Mouse (Mus musculus): Measurements from ENCODE around the gene Stk24. TPM values are rescaled to one million over a fixed set of nuclear protein-coding genes. Genes with fewer than 3 reads are reported as not detected.

Stk24 gene
- polyA plus RNA-seq, 1 experiment from 2014 or later, result 45.3 TPM

GRCm38 (mm10) chr14:121270490-121270889 is 109.3 kb downstream of the Stk24 start:
- H3K9ac ChIP-seq (ENCODE audit: low read length), result no peak overlapping the region
- 87% methylated on average over 6 of the region's 6 CpGs for WGBS

GRCm38 (mm10) chr14:121267801-121268200 is 112.0 kb downstream of the Stk24 start:
- H3K4me1 ChIP-seq (ENCODE audit: control insufficient read depth, insufficient read depth, low read length), result no peaks in the 10 kb centered on the region
- H3K9me3 ChIP-seq (ENCODE audit: control insufficient read depth, low read length), result no peaks in the 10 kb centered on the region
- H3K36me3 ChIP-seq (ENCODE audit: control insufficient read depth, insufficient read depth, low read length), result peaks cover 9% of the 10 kb centered on the region; the same call in 1 of the 2 replicates
- H3K9ac ChIP-seq (ENCODE audit: low read length), result no peak overlapping the region
- no peak overlapping the region for H3K27ac ChIP-seq (replicated peaks; ENCODE audit: low read depth, low read length)
- ATAC-seq (ENCODE audit: insufficient number of reproducible peaks, low FRiP score, low TSS enrichment, low read depth) (no peak), DNase-seq (ENCODE audit: low spot score) (no peak)
- H3K27me3 ChIP-seq (ENCODE audit: control insufficient read depth, insufficient read depth, low read length), result no peaks in the 10 kb centered on the region
- H3K4me2 ChIP-seq (ENCODE audit: low read depth, severe bottlenecking), result no peak overlapping the region
- 87% methylated on average over 8 of the region's 8 CpGs for WGBS
- no peak overlapping the region for H3K4me3 ChIP-seq (ENCODE audit: low read depth, low read length)

More at GRCm38 (mm10) chr14:121270490-121270889, 109.3 kb downstream of the Stk24 start:
- Histone ChIP-seq H3K4me1 (ENCODE audit: control insufficient read depth, insufficient read depth, low read length) (no peaks in the 10 kb centered on the region), H3K36me3 (ENCODE audit: control insufficient read depth, insufficient read depth, low read length) (peaks cover 16% of the 10 kb centered on the region), H3K4me3 (ENCODE audit: low read depth, low read length) (no peak overlapping the region), H3K4me2 (ENCODE audit: low read depth, severe bottlenecking) (no peak overlapping the region), H3K27me3 (ENCODE audit: control insufficient read depth, insufficient read depth, low read length) (no peaks in the 10 kb centered on the region), H3K9me3 (ENCODE audit: control insufficient read depth, low read length) (no peaks in the 10 kb centered on the region), H3K27ac (replicated peaks; ENCODE audit: low read depth, low read length) (no peak overlapping the region)
- ATAC-seq (ENCODE audit: insufficient number of reproducible peaks, low FRiP score, low TSS enrichment, low read depth) (no peak), DNase-seq (ENCODE audit: low spot score) (no peak)

GRCm38 (mm10) chr14:121264453-121264852 is 115.4 kb downstream of the Stk24 start:
- peaks cover 4% of the 10 kb centered on the region; the same call in 1 of the 2 replicates for H3K36me3 ChIP-seq (ENCODE audit: control insufficient read depth, insufficient read depth, low read length)
- no peak overlapping the region for H3K9ac ChIP-seq (ENCODE audit: low read length)
- 91% methylated on average over 6 of the region's 6 CpGs for WGBS
- no peaks in the 10 kb centered on the region for H3K27me3 ChIP-seq (ENCODE audit: control insufficient read depth, insufficient read depth, low read length)
- H3K9me3 ChIP-seq (ENCODE audit: control insufficient read depth, low read length), result no peaks in the 10 kb centered on the region
- H3K4me3 ChIP-seq (ENCODE audit: low read depth, low read length), result no peak overlapping the region
- no peak overlapping the region for H3K4me2 ChIP-seq (ENCODE audit: low read depth, severe bottlenecking)
- no peak overlapping the region for H3K27ac ChIP-seq (replicated peaks; ENCODE audit: low read depth, low read length)
- no peak for ATAC-seq (ENCODE audit: insufficient number of reproducible peaks, low FRiP score, low TSS enrichment, low read depth)
- no peaks in the 10 kb centered on the region for H3K4me1 ChIP-seq (ENCODE audit: control insufficient read depth, insufficient read depth, low read length)
- no peak for DNase-seq (ENCODE audit: low spot score)

- ATAC-seq (ENCODE audit: insufficient number of reproducible peaks, low FRiP score, low TSS enrichment, low read depth), result no peak
- Histone ChIP-seq H3K27me3 (ENCODE audit: control insufficient read depth, insufficient read depth, low read length) (no peaks in the 10 kb centered on the region), H3K4me2 (ENCODE audit: low read depth, severe bottlenecking) (no peak overlapping the region), H3K4me3 (ENCODE audit: low read depth, low read length) (no peak overlapping the region), H3K9me3 (ENCODE audit: control insufficient read depth, low read length) (no peaks in the 10 kb centered on the region), H3K36me3 (ENCODE audit: control insufficient read depth, insufficient read depth, low read length) (peaks cover 4% of the 10 kb centered on the region; the same call in 1 of the 2 replicates), H3K4me1 (ENCODE audit: control insufficient read depth, insufficient read depth, low read length) (no peaks in the 10 kb centered on the region), H3K27ac (replicated peaks; ENCODE audit: low read depth, low read length) (no peak overlapping the region), H3K9ac (ENCODE audit: low read length) (no peak overlapping the region)
- 85% methylated on average over 2 of the region's 2 CpGs for WGBS
- DNase-seq (ENCODE audit: low spot score), result no peak
Measured at GRCm38 (mm10) chr14:121263912-121264311, 115.9 kb downstream of the Stk24 start.

GRCm38 (mm10) chr14:121262606-121263005 is 117.2 kb downstream of the Stk24 start:
- DNase-seq (ENCODE audit: low spot score) (no peak), ATAC-seq (ENCODE audit: insufficient number of reproducible peaks, low FRiP score, low TSS enrichment, low read depth) (no peak)
- Histone ChIP-seq H3K9ac (ENCODE audit: low read length) (no peak overlapping the region), H3K27me3 (ENCODE audit: control insufficient read depth, insufficient read depth, low read length) (no peaks in the 10 kb centered on the region), H3K4me2 (ENCODE audit: low read depth, severe bottlenecking) (no peak overlapping the region), H3K9me3 (ENCODE audit: control insufficient read depth, low read length) (no peaks in the 10 kb centered on the region), H3K4me1 (ENCODE audit: control insufficient read depth, insufficient read depth, low read length) (no peaks in the 10 kb centered on the region), H3K27ac (replicated peaks; ENCODE audit: low read depth, low read length) (no peak overlapping the region), H3K36me3 (ENCODE audit: control insufficient read depth, insufficient read depth, low read length) (peaks cover 7% of the 10 kb centered on the region; the same call in 1 of the 2 replicates), H3K4me3 (ENCODE audit: low read depth, low read length) (no peak overlapping the region)
- 78% methylated on average over 4 of the region's 4 CpGs for WGBS

GRCm38 (mm10) chr14:121261229-121261879 is 118.5 kb downstream of the Stk24 start:
- peaks cover 9% of the 10 kb centered on the region; the same call in 1 of the 2 replicates for H3K36me3 ChIP-seq (ENCODE audit: control insufficient read depth, insufficient read depth, low read length)
- H3K4me2 ChIP-seq (ENCODE audit: low read depth, severe bottlenecking), result no peak overlapping the region
- H3K9ac ChIP-seq (ENCODE audit: low read length), result no peak overlapping the region
- H3K9me3 ChIP-seq (ENCODE audit: control insufficient read depth, low read length), result no peaks in the 10 kb centered on the region
- H3K4me3 ChIP-seq (ENCODE audit: low read depth, low read length), result no peak overlapping the region
- ATAC-seq (ENCODE audit: insufficient number of reproducible peaks, low FRiP score, low TSS enrichment, low read depth) (no peak), DNase-seq (ENCODE audit: low spot score) (no peak)
- H3K27ac ChIP-seq (replicated peaks; ENCODE audit: low read depth, low read length), result no peak overlapping the region
- 80% methylated on average over 5 of the region's 5 CpGs for WGBS
- no peaks in the 10 kb centered on the region for H3K4me1 ChIP-seq (ENCODE audit: control insufficient read depth, insufficient read depth, low read length)
- no peaks in the 10 kb centered on the region for H3K27me3 ChIP-seq (ENCODE audit: control insufficient read depth, insufficient read depth, low read length)

GRCm38 (mm10) chr14:121259789-121260188 is 120.0 kb downstream of the Stk24 start:
- 61% methylated on average over 7 of the region's 7 CpGs for WGBS
- peaks cover 9% of the 10 kb centered on the region; the same call in 1 of the 2 replicates for H3K36me3 ChIP-seq (ENCODE audit: control insufficient read depth, insufficient read depth, low read length)

GRCm38 (mm10) chr14:121259332-121259731 is 120.5 kb downstream of the Stk24 start:
- H3K9ac ChIP-seq (ENCODE audit: low read length), result no peak overlapping the region
- no peak for ATAC-seq (ENCODE audit: insufficient number of reproducible peaks, low FRiP score, low TSS enrichment, low read depth)
- peaks cover 9% of the 10 kb centered on the region; the same call in 1 of the 2 replicates for H3K36me3 ChIP-seq (ENCODE audit: control insufficient read depth, insufficient read depth, low read length)
- H3K27me3 ChIP-seq (ENCODE audit: control insufficient read depth, insufficient read depth, low read length), result no peaks in the 10 kb centered on the region
- H3K9me3 ChIP-seq (ENCODE audit: control insufficient read depth, low read length), result no peaks in the 10 kb centered on the region
- no peak overlapping the region for H3K4me2 ChIP-seq (ENCODE audit: low read depth, severe bottlenecking)
- DNase-seq (ENCODE audit: low spot score), result no peak
- no peak overlapping the region for H3K27ac ChIP-seq (replicated peaks; ENCODE audit: low read depth, low read length)
- no peaks in the 10 kb centered on the region for H3K4me1 ChIP-seq (ENCODE audit: control insufficient read depth, insufficient read depth, low read length)
- no peak overlapping the region for H3K4me3 ChIP-seq (ENCODE audit: low read depth, low read length)
- 90% methylated on average over 11 of the region's 11 CpGs for WGBS

More at GRCm38 (mm10) chr14:121259789-121260188, 120.0 kb downstream of the Stk24 start:
- H3K9ac ChIP-seq (ENCODE audit: low read length), result no peak overlapping the region
- DNase-seq (ENCODE audit: low spot score) (peak; percentile 67), ATAC-seq (ENCODE audit: insufficient number of reproducible peaks, low FRiP score, low TSS enrichment, low read depth) (no peak)
- H3K4me3 ChIP-seq (ENCODE audit: low read depth, low read length), result no peak overlapping the region
- no peaks in the 10 kb centered on the region for H3K4me1 ChIP-seq (ENCODE audit: control insufficient read depth, insufficient read depth, low read length)
- no peaks in the 10 kb centered on the region for H3K27me3 ChIP-seq (ENCODE audit: control insufficient read depth, insufficient read depth, low read length)
- no peak overlapping the region for H3K27ac ChIP-seq (replicated peaks; ENCODE audit: low read depth, low read length)
- H3K4me2 ChIP-seq (ENCODE audit: low read depth, severe bottlenecking), result no peak overlapping the region
- no peaks in the 10 kb centered on the region for H3K9me3 ChIP-seq (ENCODE audit: control insufficient read depth, low read length)
